Mouse (Mus musculus): ENCODE data around the gene P2ry13. TPM values are rescaled to one million over a fixed set of nuclear protein-coding genes. Genes with fewer than 3 reads are reported as not detected.
A peak's percentile ranks its signal among the peaks of the same experiment; 100 is the strongest.

P2ry13 gene
- polyA plus RNA-seq, 1 experiment, result 0.52 TPM

GRCm38 (mm10) chr3:59228730-59229551 lies 18.3 kb upstream of the P2ry13 start:
- no peaks in the 10 kb centered on the region for H3K36me3 ChIP-seq (ENCODE audit: control insufficient read depth, insufficient read depth, low read length)
- peak overlapping the region; percentile 64 for H3K27ac ChIP-seq (ENCODE audit: control insufficient read depth, insufficient read depth, low read depth, low read length)
- no peaks in the 10 kb centered on the region for H3K4me1 ChIP-seq (ENCODE audit: control insufficient read depth, insufficient read depth, low read length)
- no peaks in the 10 kb centered on the region for H3K27me3 ChIP-seq (ENCODE audit: control insufficient read depth, insufficient read depth, low read length)
- no peak overlapping the region for H3K4me3 ChIP-seq (ENCODE audit: control insufficient read depth, low read depth, low read length)
- TF ChIP-seq POLR2A (IDR thresholded peaks at IDR 0.05; ENCODE audit: control insufficient read depth, low read depth, low read length), result no peak
- TF ChIP-seq CTCF (IDR thresholded peaks at IDR 0.05; ENCODE audit: control insufficient read depth, insufficient read depth, insufficient replicate concordance, low read depth, low read length), result no peak

- Histone ChIP-seq H3K4me3 (ENCODE audit: control insufficient read depth, low read depth, low read length) (no peak overlapping the region), H3K27ac (ENCODE audit: control insufficient read depth, insufficient read depth, low read depth, low read length) (no peak overlapping the region), H3K4me1 (ENCODE audit: control insufficient read depth, insufficient read depth, low read length) (no peaks in the 10 kb centered on the region), H3K27me3 (ENCODE audit: control insufficient read depth, insufficient read depth, low read length) (no peaks in the 10 kb centered on the region), H3K36me3 (ENCODE audit: control insufficient read depth, insufficient read depth, low read length) (no peaks in the 10 kb centered on the region)
- no peak for TF ChIP-seq POLR2A (IDR thresholded peaks at IDR 0.05; ENCODE audit: control insufficient read depth, low read depth, low read length)
- TF ChIP-seq CTCF (IDR thresholded peaks at IDR 0.05; ENCODE audit: control insufficient read depth, insufficient read depth, insufficient replicate concordance, low read depth, low read length), result no peak
Observed at GRCm38 (mm10) chr3:59227696-59228095, 17.0 kb upstream of the P2ry13 start.

- Histone ChIP-seq H3K27ac (ENCODE audit: control insufficient read depth, insufficient read depth, low read depth, low read length) (no peak overlapping the region), H3K4me3 (ENCODE audit: control insufficient read depth, low read depth, low read length) (no peak overlapping the region), H3K36me3 (ENCODE audit: control insufficient read depth, insufficient read depth, low read length) (no peaks in the 10 kb centered on the region), H3K4me1 (ENCODE audit: control insufficient read depth, insufficient read depth, low read length) (no peaks in the 10 kb centered on the region), H3K27me3 (ENCODE audit: control insufficient read depth, insufficient read depth, low read length) (no peaks in the 10 kb centered on the region)
- TF ChIP-seq POLR2A (IDR thresholded peaks at IDR 0.05; ENCODE audit: control insufficient read depth, low read depth, low read length) (no peak), CTCF (IDR thresholded peaks at IDR 0.05; ENCODE audit: control insufficient read depth, insufficient read depth, insufficient replicate concordance, low read depth, low read length) (no peak)
Observed at GRCm38 (mm10) chr3:59225411-59225810, 14.7 kb upstream of the P2ry13 start.

GRCm38 (mm10) chr3:59222303-59222702 lies 11.6 kb upstream of the P2ry13 start:
- no peaks in the 10 kb centered on the region for H3K36me3 ChIP-seq (ENCODE audit: control insufficient read depth, insufficient read depth, low read length)
- TF ChIP-seq CTCF (IDR thresholded peaks at IDR 0.05; ENCODE audit: control insufficient read depth, insufficient read depth, insufficient replicate concordance, low read depth, low read length) (no peak), POLR2A (IDR thresholded peaks at IDR 0.05; ENCODE audit: control insufficient read depth, low read depth, low read length) (no peak)
- H3K27me3 ChIP-seq (ENCODE audit: control insufficient read depth, insufficient read depth, low read length), result no peaks in the 10 kb centered on the region
- H3K4me1 ChIP-seq (ENCODE audit: control insufficient read depth, insufficient read depth, low read length), result 0 out of 2 replicates have a peak, but pooled peaks cover 2% of the 10 kb centered on the region
- H3K27ac ChIP-seq (ENCODE audit: control insufficient read depth, insufficient read depth, low read depth, low read length), result no peak overlapping the region
- H3K4me3 ChIP-seq (ENCODE audit: control insufficient read depth, low read depth, low read length), result no peak overlapping the region

- H3K4me1 ChIP-seq (ENCODE audit: control insufficient read depth, insufficient read depth, low read length), result 0 out of 2 replicates have a peak, but pooled peaks cover 2% of the 10 kb centered on the region
- TF ChIP-seq POLR2A (IDR thresholded peaks at IDR 0.05; ENCODE audit: control insufficient read depth, low read depth, low read length), result no peak
- no peak for TF ChIP-seq CTCF (IDR thresholded peaks at IDR 0.05; ENCODE audit: control insufficient read depth, insufficient read depth, insufficient replicate concordance, low read depth, low read length)
- no peak overlapping the region for H3K4me3 ChIP-seq (ENCODE audit: control insufficient read depth, low read depth, low read length)
- H3K36me3 ChIP-seq (ENCODE audit: control insufficient read depth, insufficient read depth, low read length), result no peaks in the 10 kb centered on the region
- no peaks in the 10 kb centered on the region for H3K27me3 ChIP-seq (ENCODE audit: control insufficient read depth, insufficient read depth, low read length)
- no peak overlapping the region for H3K27ac ChIP-seq (ENCODE audit: control insufficient read depth, insufficient read depth, low read depth, low read length)
Observed at GRCm38 (mm10) chr3:59219326-59219725, 8.6 kb upstream of the P2ry13 start.

- no peaks in the 10 kb centered on the region for H3K27me3 ChIP-seq (ENCODE audit: control insufficient read depth, insufficient read depth, low read length)
- no peak for TF ChIP-seq CTCF (IDR thresholded peaks at IDR 0.05; ENCODE audit: control insufficient read depth, insufficient read depth, insufficient replicate concordance, low read depth, low read length)
- no peak for TF ChIP-seq POLR2A (IDR thresholded peaks at IDR 0.05; ENCODE audit: control insufficient read depth, low read depth, low read length)
- no peak overlapping the region for H3K4me3 ChIP-seq (ENCODE audit: control insufficient read depth, low read depth, low read length)
- H3K4me1 ChIP-seq (ENCODE audit: control insufficient read depth, insufficient read depth, low read length), result 0 out of 2 replicates have a peak, but pooled peaks cover 2% of the 10 kb centered on the region
- 0 out of 2 replicates have a peak overlapping the region, but pooled peaks have one; percentile 25 for H3K27ac ChIP-seq (ENCODE audit: control insufficient read depth, insufficient read depth, low read depth, low read length)
- no peaks in the 10 kb centered on the region for H3K36me3 ChIP-seq (ENCODE audit: control insufficient read depth, insufficient read depth, low read length)
Observed at GRCm38 (mm10) chr3:59217211-59217610, 6.5 kb upstream of the P2ry13 start.

- no peak overlapping the region for H3K27ac ChIP-seq (ENCODE audit: control insufficient read depth, insufficient read depth, low read depth, low read length)
- no peaks in the 10 kb centered on the region for H3K27me3 ChIP-seq (ENCODE audit: control insufficient read depth, insufficient read depth, low read length)
- H3K36me3 ChIP-seq (ENCODE audit: control insufficient read depth, insufficient read depth, low read length), result no peaks in the 10 kb centered on the region
- H3K4me1 ChIP-seq (ENCODE audit: control insufficient read depth, insufficient read depth, low read length), result no peaks in the 10 kb centered on the region; the same call in 1 of the 2 replicates
- TF ChIP-seq CTCF (IDR thresholded peaks at IDR 0.05; ENCODE audit: control insufficient read depth, insufficient read depth, insufficient replicate concordance, low read depth, low read length), result no peak
- TF ChIP-seq POLR2A (IDR thresholded peaks at IDR 0.05; ENCODE audit: control insufficient read depth, low read depth, low read length), result no peak
- H3K4me3 ChIP-seq (ENCODE audit: control insufficient read depth, low read depth, low read length), result no peak overlapping the region
Observed at GRCm38 (mm10) chr3:59212404-59212803, 1.7 kb upstream of the P2ry13 start.

All from testis, adult 2 months (tissue).